Mouse (Mus musculus): ENCODE measurements around the gene Ninl. TPM values are rescaled to one million over a fixed set of nuclear protein-coding genes. Genes with fewer than 3 reads are reported as not detected.

Ninl gene
- polyA plus RNA-seq, 1 experiment from 2014 or later = 4.3 TPM

- H3K9me3 ChIP-seq (ENCODE audit: control insufficient read depth, low read length) = no peaks in the 10 kb centered on the region
- H3K9ac ChIP-seq = no peak overlapping the region
- no peak overlapping the region for H3K4me2 ChIP-seq (replicated peaks)
- H3K27me3 ChIP-seq (ENCODE audit: control insufficient read depth, insufficient read depth, low read length) = no peaks in the 10 kb centered on the region
- H3K4me1 ChIP-seq (replicated peaks; ENCODE audit: control insufficient read depth, insufficient read depth, low read length) = no peaks in the 10 kb centered on the region
- no peak overlapping the region for H3K4me3 ChIP-seq (replicated peaks; ENCODE audit: low read length)
- no peak overlapping the region for H3K27ac ChIP-seq
- no peaks in the 10 kb centered on the region for H3K36me3 ChIP-seq (replicated peaks; ENCODE audit: control insufficient read depth, insufficient read depth)
- DNase-seq (ENCODE audit: low spot score) (no peak), ATAC-seq (ENCODE audit: low FRiP score) (no peak)
Observed at GRCm38 (mm10) chr2:150982051-150982450, 57.1 kb downstream of the Ninl start.

- DNase-seq (ENCODE audit: low spot score) (no peak), ATAC-seq (ENCODE audit: low FRiP score) (no peak)
- H3K27ac ChIP-seq = no peak overlapping the region
- WGBS = 90% methylated on average over 7 of the region's 7 CpGs
- no peaks in the 10 kb centered on the region for H3K27me3 ChIP-seq (ENCODE audit: control insufficient read depth, insufficient read depth, low read length)
- H3K36me3 ChIP-seq (replicated peaks; ENCODE audit: control insufficient read depth, insufficient read depth) = no peaks in the 10 kb centered on the region
- no peak overlapping the region for H3K4me3 ChIP-seq (replicated peaks; ENCODE audit: low read length)
- H3K4me1 ChIP-seq (replicated peaks; ENCODE audit: control insufficient read depth, insufficient read depth, low read length) = no peaks in the 10 kb centered on the region
- H3K9me3 ChIP-seq (ENCODE audit: control insufficient read depth, low read length) = no peaks in the 10 kb centered on the region
- H3K9ac ChIP-seq = no peak overlapping the region
- no peak overlapping the region for H3K4me2 ChIP-seq (replicated peaks)
Observed at GRCm38 (mm10) chr2:150981524-150981923, 57.7 kb downstream of the Ninl start.

GRCm38 (mm10) chr2:150979861-150980620, 59.1 kb downstream of the Ninl start:
- H3K9me3 ChIP-seq (ENCODE audit: control insufficient read depth, low read length) = no peaks in the 10 kb centered on the region
- 86% methylated on average over 14 of the region's 14 CpGs for WGBS
- H3K4me2 ChIP-seq (replicated peaks) = no peak overlapping the region
- H3K9ac ChIP-seq = no peak overlapping the region
- H3K36me3 ChIP-seq (replicated peaks; ENCODE audit: control insufficient read depth, insufficient read depth) = no peaks in the 10 kb centered on the region
- H3K27me3 ChIP-seq (ENCODE audit: control insufficient read depth, insufficient read depth, low read length) = no peaks in the 10 kb centered on the region
- ATAC-seq (ENCODE audit: low FRiP score) = no peak
- no peak overlapping the region for H3K27ac ChIP-seq
- no peak for DNase-seq (ENCODE audit: low spot score)
- H3K4me1 ChIP-seq (replicated peaks; ENCODE audit: control insufficient read depth, insufficient read depth, low read length) = no peaks in the 10 kb centered on the region
- no peak overlapping the region for H3K4me3 ChIP-seq (replicated peaks; ENCODE audit: low read length)

- no peak overlapping the region for H3K4me3 ChIP-seq (replicated peaks; ENCODE audit: low read length)
- 95% methylated on average over 3 of the region's 3 CpGs for WGBS
- no peaks in the 10 kb centered on the region for H3K36me3 ChIP-seq (replicated peaks; ENCODE audit: control insufficient read depth, insufficient read depth)
- H3K4me2 ChIP-seq (replicated peaks) = no peak overlapping the region
- no peaks in the 10 kb centered on the region for H3K9me3 ChIP-seq (ENCODE audit: control insufficient read depth, low read length)
- no peak overlapping the region for H3K9ac ChIP-seq
- no peak overlapping the region for H3K27ac ChIP-seq
- no peak for ATAC-seq (ENCODE audit: low FRiP score)
- no peaks in the 10 kb centered on the region for H3K27me3 ChIP-seq (ENCODE audit: control insufficient read depth, insufficient read depth, low read length)
- no peaks in the 10 kb centered on the region for H3K4me1 ChIP-seq (replicated peaks; ENCODE audit: control insufficient read depth, insufficient read depth, low read length)
- DNase-seq (ENCODE audit: low spot score) = no peak
Observed at GRCm38 (mm10) chr2:150978791-150979190, 60.4 kb downstream of the Ninl start.

GRCm38 (mm10) chr2:150977676-150978075, 61.5 kb downstream of the Ninl start:
- ATAC-seq (ENCODE audit: low FRiP score) = no peak
- Histone ChIP-seq H3K36me3 (replicated peaks; ENCODE audit: control insufficient read depth, insufficient read depth) (peaks cover 6% of the 10 kb centered on the region; the same call in 1 of the 2 replicates), H3K9me3 (ENCODE audit: control insufficient read depth, low read length) (no peaks in the 10 kb centered on the region), H3K4me1 (replicated peaks; ENCODE audit: control insufficient read depth, insufficient read depth, low read length) (no peaks in the 10 kb centered on the region), H3K4me3 (replicated peaks; ENCODE audit: low read length) (no peak overlapping the region), H3K27ac (no peak overlapping the region), H3K4me2 (replicated peaks) (no peak overlapping the region), H3K9ac (no peak overlapping the region), H3K27me3 (ENCODE audit: control insufficient read depth, insufficient read depth, low read length) (no peaks in the 10 kb centered on the region)
- DNase-seq (ENCODE audit: low spot score) = no peak
- 97% methylated on average over 6 of the region's 6 CpGs for WGBS

- H3K9me3 ChIP-seq (ENCODE audit: control insufficient read depth, low read length) = no peaks in the 10 kb centered on the region
- no peak for DNase-seq (ENCODE audit: low spot score)
- no peak overlapping the region for H3K27ac ChIP-seq
- no peaks in the 10 kb centered on the region for H3K27me3 ChIP-seq (ENCODE audit: control insufficient read depth, insufficient read depth, low read length)
- no peaks in the 10 kb centered on the region for H3K4me1 ChIP-seq (replicated peaks; ENCODE audit: control insufficient read depth, insufficient read depth, low read length)
- H3K4me3 ChIP-seq (replicated peaks; ENCODE audit: low read length) = no peak overlapping the region
- ATAC-seq (ENCODE audit: low FRiP score) = no peak
- no peak overlapping the region for H3K4me2 ChIP-seq (replicated peaks)
- peaks cover 7% of the 10 kb centered on the region; the same call in 1 of the 2 replicates for H3K36me3 ChIP-seq (replicated peaks; ENCODE audit: control insufficient read depth, insufficient read depth)
- 93% methylated on average over 5 of the region's 5 CpGs for WGBS
- H3K9ac ChIP-seq = no peak overlapping the region
Observed at GRCm38 (mm10) chr2:150976871-150977270, 62.3 kb downstream of the Ninl start.

GRCm38 (mm10) chr2:150973401-150974115, 65.6 kb downstream of the Ninl start:
- Histone ChIP-seq H3K27me3 (ENCODE audit: control insufficient read depth, insufficient read depth, low read length) (no peaks in the 10 kb centered on the region), H3K4me3 (replicated peaks; ENCODE audit: low read length) (no peak overlapping the region), H3K4me2 (replicated peaks) (no peak overlapping the region), H3K27ac (no peak overlapping the region), H3K9ac (no peak overlapping the region), H3K9me3 (ENCODE audit: control insufficient read depth, low read length) (no peaks in the 10 kb centered on the region), H3K4me1 (replicated peaks; ENCODE audit: control insufficient read depth, insufficient read depth, low read length) (no peaks in the 10 kb centered on the region), H3K36me3 (replicated peaks; ENCODE audit: control insufficient read depth, insufficient read depth) (peaks cover 11% of the 10 kb centered on the region; the same call in 1 of the 2 replicates)
- ATAC-seq (ENCODE audit: low FRiP score) = no peak
- 91% methylated on average over 8 of the region's 8 CpGs for WGBS
- no peak for DNase-seq (ENCODE audit: low spot score)

- no peaks in the 10 kb centered on the region for H3K4me1 ChIP-seq (replicated peaks; ENCODE audit: control insufficient read depth, insufficient read depth, low read length)
- DNase-seq (ENCODE audit: low spot score) = no peak
- 91% methylated on average over 3 of the region's 3 CpGs for WGBS
- no peak overlapping the region for H3K9ac ChIP-seq
- H3K27ac ChIP-seq = no peak overlapping the region
- no peaks in the 10 kb centered on the region for H3K9me3 ChIP-seq (ENCODE audit: control insufficient read depth, low read length)
- H3K27me3 ChIP-seq (ENCODE audit: control insufficient read depth, insufficient read depth, low read length) = no peaks in the 10 kb centered on the region
- no peak overlapping the region for H3K4me3 ChIP-seq (replicated peaks; ENCODE audit: low read length)
- ATAC-seq (ENCODE audit: low FRiP score) = no peak
- H3K36me3 ChIP-seq (replicated peaks; ENCODE audit: control insufficient read depth, insufficient read depth) = peaks cover 18% of the 10 kb centered on the region; the same call in 1 of the 2 replicates
- no peak overlapping the region for H3K4me2 ChIP-seq (replicated peaks)
Observed at GRCm38 (mm10) chr2:150972681-150973080, 66.5 kb downstream of the Ninl start.

GRCm38 (mm10) chr2:150971856-150972255, 67.3 kb downstream of the Ninl start:
- Histone ChIP-seq H3K9me3 (ENCODE audit: control insufficient read depth, low read length) (no peaks in the 10 kb centered on the region), H3K4me3 (replicated peaks; ENCODE audit: low read length) (no peak overlapping the region), H3K27me3 (ENCODE audit: control insufficient read depth, insufficient read depth, low read length) (no peaks in the 10 kb centered on the region), H3K36me3 (replicated peaks; ENCODE audit: control insufficient read depth, insufficient read depth) (peaks cover 18% of the 10 kb centered on the region; the same call in 1 of the 2 replicates), H3K4me2 (replicated peaks) (no peak overlapping the region), H3K9ac (no peak overlapping the region), H3K27ac (no peak overlapping the region), H3K4me1 (replicated peaks; ENCODE audit: control insufficient read depth, insufficient read depth, low read length) (no peaks in the 10 kb centered on the region)
- ATAC-seq (ENCODE audit: low FRiP score) (no peak), DNase-seq (ENCODE audit: low spot score) (no peak)
- 76% methylated on average over 7 of the region's 7 CpGs for WGBS
